Mouse (Mus musculus) yolk sac, embryonic 10.5 days (tissue): ENCODE data around the gene Adprhl1.

Experiments
- DNase-seq: peaks from one replicate; pipeline ENCODE4 v3.0.0-alpha.2; 2017; ENCODE audit warnings: low spot score

Gene Adprhl1

DNA sequence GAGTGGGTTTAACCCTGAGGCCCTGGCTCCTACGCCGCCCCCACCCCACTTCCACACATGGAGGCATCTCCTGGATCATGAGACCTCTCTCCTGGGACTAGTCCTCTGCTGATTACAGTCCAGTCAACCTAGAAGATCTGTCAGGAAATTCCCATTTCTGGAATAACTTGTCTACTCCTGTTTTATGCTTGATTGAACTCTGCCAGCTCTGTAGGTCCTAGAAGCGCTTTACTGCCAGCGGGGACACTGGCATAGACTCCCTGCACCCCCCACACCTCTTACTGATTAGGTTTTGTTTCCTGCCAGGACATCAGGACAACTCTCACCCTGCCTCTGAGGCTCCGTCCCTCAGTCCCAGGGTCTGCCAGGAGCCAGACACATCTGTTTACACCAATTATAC, 56.5 kb downstream of the Adprhl1 start:
- no peak for DNase-seq

GRCm38 (mm10) chr8:13194818-13195217, 59.1 kb downstream of the Adprhl1 start:
- DNase-seq = no peak

- no peak for DNase-seq
These were observed 63.7 kb downstream of the Adprhl1 start for GRCm38 (mm10) chr8:13190235-13190634.

DNA sequence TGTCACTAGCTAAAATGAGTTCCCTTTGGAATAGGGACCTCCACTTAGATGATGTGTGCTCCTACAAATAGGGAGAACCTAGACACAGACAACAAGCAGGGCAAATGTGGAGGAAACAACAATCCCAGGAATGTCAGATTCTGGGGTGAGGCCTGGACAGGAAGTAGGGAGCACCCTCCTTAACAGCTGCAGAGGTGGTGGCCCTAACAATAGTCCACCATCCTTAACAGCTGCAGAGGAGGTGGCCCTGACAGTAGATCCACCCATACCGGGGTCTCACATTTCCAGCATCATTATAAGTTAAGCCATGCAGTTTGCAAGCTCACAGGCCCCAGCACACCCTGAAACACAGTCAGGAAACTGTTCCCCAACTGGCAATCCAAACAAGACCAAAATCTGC, 65.1 kb downstream of the Adprhl1 start:
- no peak for DNase-seq

- DNase-seq = no peak
These were observed 65.9 kb downstream of the Adprhl1 start for GRCm38 (mm10) chr8:13188052-13188555.

- DNase-seq = no peak
These were observed 66.3 kb downstream of the Adprhl1 start for GRCm38 (mm10) chr8:13187638-13188037.

GRCm38 (mm10) chr8:13187229-13187628, 66.7 kb downstream of the Adprhl1 start:
- no peak for DNase-seq

- DNase-seq = no peak
These were observed 67.1 kb downstream of the Adprhl1 start for GRCm38 (mm10) chr8:13186819-13187218.

GRCm38 (mm10) chr8:13181691-13181976, 72.3 kb downstream of the Adprhl1 start:
- no peak for DNase-seq

GRCm38 (mm10) chr8:13180911-13181690, 72.9 kb downstream of the Adprhl1 start:
- no peak for DNase-seq

DNA sequence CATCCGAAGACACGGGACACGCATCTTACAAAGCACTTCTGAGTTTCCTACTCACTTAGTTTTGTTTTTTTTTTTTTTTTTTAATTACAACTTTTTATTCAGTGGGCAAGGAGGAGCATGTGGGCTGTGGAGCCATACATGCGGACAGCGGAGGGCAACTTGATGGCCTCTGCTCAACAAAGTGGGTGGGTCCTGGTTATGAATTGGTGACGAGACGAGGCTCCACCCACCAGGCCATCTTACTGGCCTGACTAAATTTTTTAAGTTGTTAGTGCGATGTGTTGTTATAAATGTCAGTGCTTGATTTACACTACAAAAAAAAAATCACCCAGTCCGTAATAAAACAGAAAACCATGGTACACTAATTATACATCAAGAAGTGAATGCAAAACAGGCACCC, 73.6 kb downstream of the Adprhl1 start:
- DNase-seq = no peak

GRCm38 (mm10) chr8:13179948-13180347, 74.0 kb downstream of the Adprhl1 start:
- DNase-seq = no peak

GRCm38 (mm10) chr8:13179482-13179881, 74.5 kb downstream of the Adprhl1 start:
- no peak for DNase-seq

- no peak for DNase-seq
These were observed 75.8 kb downstream of the Adprhl1 start for GRCm38 (mm10) chr8:13178137-13178536.

DNA sequence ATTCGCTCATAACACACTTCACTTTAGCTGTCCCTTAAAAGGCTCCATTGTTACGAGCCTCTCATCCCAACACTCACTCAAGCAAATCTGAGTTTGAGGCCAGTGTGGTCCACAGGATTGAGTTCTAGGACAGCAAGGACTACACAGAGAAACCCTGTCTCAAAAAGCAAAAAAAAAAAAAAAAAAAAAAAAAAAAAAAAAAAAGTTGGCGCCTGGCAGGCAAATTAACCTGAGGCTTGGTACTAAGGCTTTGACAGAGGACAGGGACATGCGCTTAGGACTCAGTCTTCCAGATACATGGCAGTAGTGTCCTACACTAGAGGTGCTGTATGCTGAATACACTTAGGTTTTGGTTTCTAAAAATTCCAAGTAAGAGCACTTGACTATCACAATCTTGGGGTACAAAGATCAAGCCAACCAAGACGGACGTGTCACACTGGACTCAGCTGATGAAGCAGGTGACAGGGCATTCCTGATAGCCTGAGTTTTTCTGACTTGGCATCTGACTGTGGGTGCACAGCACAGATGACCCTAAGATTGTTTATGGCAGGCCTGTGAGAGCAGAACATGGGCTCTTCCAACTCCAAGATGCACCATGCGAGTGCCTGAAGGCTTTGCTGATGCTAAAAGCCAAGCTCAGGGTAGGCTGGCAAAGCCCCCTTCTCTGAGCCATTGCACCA, 76.6 kb downstream of the Adprhl1 start:
- no peak for DNase-seq

- no peak for DNase-seq
These were observed 78.3 kb downstream of the Adprhl1 start for GRCm38 (mm10) chr8:13175650-13176049.

DNA sequence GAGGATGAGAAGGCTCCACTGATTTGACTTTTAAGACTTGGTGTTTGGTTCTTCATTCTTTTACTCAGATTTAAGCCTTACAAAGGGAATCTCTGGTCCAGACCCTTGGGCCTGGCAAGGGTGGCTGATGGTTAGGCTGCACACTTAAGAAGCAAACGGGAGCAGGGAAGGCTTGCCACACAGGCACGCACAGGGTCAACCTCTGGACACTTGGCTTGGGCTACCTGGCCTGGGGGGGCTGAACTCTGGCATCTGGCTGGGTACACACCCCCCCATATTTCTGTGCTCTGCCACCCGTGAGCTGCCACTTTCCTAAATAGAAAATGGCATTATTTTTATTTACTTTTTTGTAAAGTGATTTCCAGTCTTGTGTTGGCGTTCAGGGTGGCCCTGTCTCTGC, 79.2 kb downstream of the Adprhl1 start:
- no peak for DNase-seq

DNA sequence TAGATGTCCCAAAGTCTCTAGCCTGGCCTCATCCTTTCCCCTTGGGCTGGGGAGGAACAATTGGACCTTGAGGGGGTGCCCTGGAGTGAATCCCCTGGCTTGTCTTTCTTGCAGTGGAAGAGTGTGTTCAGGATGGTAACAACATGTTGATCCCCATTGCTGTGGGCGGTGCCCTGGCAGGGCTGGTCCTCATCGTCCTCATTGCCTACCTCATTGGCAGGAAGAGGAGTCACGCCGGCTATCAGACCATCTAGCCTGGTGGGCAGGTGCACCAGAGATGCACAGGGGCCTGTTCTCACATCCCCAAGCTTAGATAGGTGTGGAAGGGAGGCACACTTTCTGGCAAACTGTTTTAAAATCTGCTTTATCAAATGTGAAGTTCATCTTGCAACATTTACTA, 79.7 kb downstream of the Adprhl1 start:
- no peak for DNase-seq
